Mouse (Mus musculus) CH12.LX (cell line): Measurements from ENCODE around the gene Nkg7. TPM values are rescaled to one million over a fixed set of nuclear protein-coding genes. Genes with fewer than 3 reads are reported as not detected.

Experiments
- DNase-seq: peaks from one replicate; pipeline ENCODE4 v3.0.0-alpha.2; 2013; ENCODE audit errors: extremely low read depth
- H3K27ac ChIP-seq: 2 replicates; pipeline ENCODE4 v1.5.1; 2012; ENCODE audit warnings: low read depth, mild to moderate bottlenecking, control low read depth, moderate library complexity; ENCODE audit not compliant: insufficient read depth
- H3K27me3 ChIP-seq: replicated peaks from 2 replicates; pipeline ENCODE3; 2012; ENCODE audit warnings: inconsistent platforms
- H3K36me3 ChIP-seq, 2 experiments: replicated peaks in 1 of 2; 2 replicates each; pipeline versions ENCODE3 to v1.6.1; 2012; ENCODE audit warnings: inconsistent platforms in 1 of 2, low read length in 1 of 2, mild to moderate bottlenecking in 1 of 2, mixed read lengths in 1 of 2, moderate library complexity in 1 of 2; ENCODE audit not compliant: control insufficient read depth in 1 of 2, insufficient read depth in 1 of 2
- H3K4me1 ChIP-seq, 2 experiments: 2 replicates each; pipeline ENCODE4 v1.6.1; 2012; ENCODE audit warnings: inconsistent platforms in 1 of 2, moderate library complexity in 1 of 2; ENCODE audit not compliant: insufficient read depth in 2 of 2, control insufficient read depth in 1 of 2
- H3K4me2 ChIP-seq: 2 replicates; pipeline ENCODE4 v1.6.1; 2012; ENCODE audit warnings: low read depth, mild to moderate bottlenecking, control low read depth; ENCODE audit not compliant: poor library complexity, insufficient read depth, severe bottlenecking
- H3K4me3 ChIP-seq, 3 experiments: fragments of 150-350 bp in 1 of 3; sonication (generic) in 1 of 3; replicated peaks in 1 of 3; 2 replicates each; pipeline versions ENCODE3 to v1.5.1; 2011 to 2012; ENCODE audit warnings: low read depth in 2 of 3, low read length in 2 of 3, mild to moderate bottlenecking in 2 of 3, moderate library complexity in 2 of 3, control low read depth in 1 of 3, improper control_type of control experiment in 1 of 3, inconsistent platforms in 1 of 3, mixed read lengths in 1 of 3; ENCODE audit not compliant: poor library complexity in 1 of 3
- H3K79me2 ChIP-seq: replicated peaks from 2 replicates; pipeline ENCODE4 v1.6.1; 2012; ENCODE audit warnings: mild to moderate bottlenecking, moderate library complexity; ENCODE audit not compliant: control insufficient read depth, poor library complexity, insufficient read depth, severe bottlenecking; ENCODE audit errors: extremely low read depth
- H3K9ac ChIP-seq: 2 replicates; pipeline ENCODE4 v1.6.1; 2012; ENCODE audit warnings: low read depth, mild to moderate bottlenecking, control low read depth, moderate library complexity; ENCODE audit not compliant: insufficient read depth
- H3K9me3 ChIP-seq: replicated peaks from 2 replicates; pipeline ENCODE3; 2012; ENCODE audit warnings: low read length, inconsistent platforms, mixed read lengths
- BHLHE40 ChIP-seq: IDR thresholded peaks from 2 replicates; pipeline ENCODE4 v1.6.1; 2011; ENCODE audit warnings: mild to moderate bottlenecking, low read depth, low read length, improper control_type of control experiment
- CHD2 ChIP-seq: IDR thresholded peaks from 2 replicates; pipeline ENCODE4 v1.6.1; 2011; ENCODE audit warnings: low read length, improper control_type of control experiment
- E2F4 ChIP-seq: IDR thresholded peaks from 2 replicates; pipeline ENCODE4 v1.6.1; 2011; ENCODE audit warnings: low read depth, low read length, improper control_type of control experiment; ENCODE audit not compliant: insufficient replicate concordance
- EP300 ChIP-seq: IDR thresholded peaks from 2 replicates; pipeline ENCODE4 v1.6.1; 2011; ENCODE audit warnings: low read length, improper control_type of control experiment
- ETS1 ChIP-seq: conservative IDR thresholded peaks from 2 replicates; pipeline ENCODE4 v1.6.1; 2012; ENCODE audit warnings: low read depth, mild to moderate bottlenecking, inconsistent platforms, low read length, improper control_type of control experiment, moderate library complexity
- GABPA ChIP-seq: IDR thresholded peaks from 2 replicates; pipeline ENCODE4 v1.6.1; 2012; ENCODE audit warnings: low read depth, low read length, improper control_type of control experiment, inconsistent platforms; ENCODE audit not compliant: insufficient replicate concordance
- HCFC1 ChIP-seq: IDR thresholded peaks from 2 replicates; pipeline ENCODE4 v1.6.1; 2012; ENCODE audit warnings: low read depth, mild to moderate bottlenecking, inconsistent platforms, low read length, improper control_type of control experiment
- IRF4 ChIP-seq: IDR thresholded peaks from 2 replicates; pipeline ENCODE4 v1.6.1; 2014; ENCODE audit warnings: low read depth, mild to moderate bottlenecking, inconsistent platforms, low read length, improper control_type of control experiment
- MAFK ChIP-seq: IDR thresholded peaks from 2 replicates; pipeline ENCODE4 v1.6.1; 2011; ENCODE audit warnings: low read length, improper control_type of control experiment; ENCODE audit not compliant: insufficient replicate concordance
- MAX ChIP-seq: IDR thresholded peaks from 2 replicates; pipeline ENCODE4 v1.6.1; 2011; ENCODE audit warnings: low read length, improper control_type of control experiment
- MAZ ChIP-seq: IDR thresholded peaks from 2 replicates; pipeline ENCODE4 v1.6.1; 2012; ENCODE audit warnings: low read depth, mild to moderate bottlenecking, inconsistent platforms, low read length, improper control_type of control experiment, moderate library complexity
- MEF2A ChIP-seq: IDR thresholded peaks from 2 replicates; pipeline ENCODE4 v1.6.1; 2014; ENCODE audit warnings: low read depth, mild to moderate bottlenecking, inconsistent platforms, low read length, improper control_type of control experiment, borderline replicate concordance
- MYC ChIP-seq: IDR thresholded peaks from 2 replicates; pipeline ENCODE4 v1.6.1; 2011; ENCODE audit warnings: low read depth, mild to moderate bottlenecking, improper control_type of control experiment, low read length
- NELFE ChIP-seq: IDR thresholded peaks from 2 replicates; pipeline ENCODE4 v1.6.1; 2011; ENCODE audit warnings: low read depth, low read length, improper control_type of control experiment
- NRF1 ChIP-seq: IDR thresholded peaks from 2 replicates; pipeline ENCODE4 v1.6.1; 2014; ENCODE audit warnings: low read depth, mild to moderate bottlenecking, inconsistent platforms, low read length, improper control_type of control experiment, moderate library complexity
- POLR2A ChIP-seq: IDR thresholded peaks from 2 replicates; pipeline ENCODE4 v1.6.1; 2011; ENCODE audit warnings: low read depth, mild to moderate bottlenecking, improper control_type of control experiment, low read length
- RCOR1 ChIP-seq: conservative IDR thresholded peaks from 2 replicates; pipeline ENCODE4 v1.6.1; 2012; ENCODE audit warnings: low read depth, mild to moderate bottlenecking, inconsistent platforms, low read length, improper control_type of control experiment
- SIN3A ChIP-seq: IDR thresholded peaks from 2 replicates; pipeline ENCODE4 v1.6.1; 2012; ENCODE audit warnings: low read length, improper control_type of control experiment, inconsistent platforms
- TCF12 ChIP-seq: IDR thresholded peaks from 2 replicates; pipeline ENCODE4 v1.6.1; 2014; ENCODE audit warnings: low read depth, mild to moderate bottlenecking, inconsistent platforms, low read length, improper control_type of control experiment
- UBTF ChIP-seq: IDR thresholded peaks from 2 replicates; pipeline ENCODE4 v1.6.1; 2012; ENCODE audit warnings: low read depth, mild to moderate bottlenecking, inconsistent platforms, low read length, improper control_type of control experiment, moderate library complexity
- USF1 ChIP-seq: IDR thresholded peaks from 2 replicates; pipeline ENCODE4 v1.6.1; 2014; ENCODE audit warnings: low read depth, mild to moderate bottlenecking, inconsistent platforms, low read length, improper control_type of control experiment
- USF2 ChIP-seq: conservative IDR thresholded peaks from 2 replicates; pipeline ENCODE4 v1.6.1; 2011; ENCODE audit warnings: low read depth, low read length, improper control_type of control experiment
- ZMIZ1 ChIP-seq: IDR thresholded peaks from 2 replicates; pipeline ENCODE4 v1.6.1; 2012; ENCODE audit warnings: low read depth, mild to moderate bottlenecking, inconsistent platforms, low read length, improper control_type of control experiment
- ZNF384 ChIP-seq: IDR thresholded peaks from 2 replicates; pipeline ENCODE4 v1.6.1; 2012; ENCODE audit warnings: low read depth, low read length, improper control_type of control experiment, inconsistent platforms
- dilution Hi-C: fragments of 300-500 bp; cut with MboI; formaldehyde crosslinking; loops from 2 replicates; pipeline ENCODE4 v1.14.3; 2020; ENCODE audit warnings: low sequenced_read_pairs; ENCODE audit not compliant: extremely low pct_unique_long_range_greater_than_20kb, extremely low pct_ligation_motif_present
- in situ Hi-C: fragments of 300-500 bp; cut with MboI; formaldehyde crosslinking; loops from 3 replicates; pipeline ENCODE4 v1.14.3; 2019; ENCODE audit warnings: low sequenced_read_pairs, low pct_ligation_motif_present, low pct_unique_long_range_greater_than_20kb, mixed read lengths
- polyA plus RNA-seq: library from polyadenylated mRNA; unstranded; fragments of >175 nt; gene quantifications from 2 replicates; pipeline ENCODE4 v1.2.1, GENCODE M21; 2012; ENCODE audit warnings: low read depth; ENCODE audit not compliant: insufficient read length
- total RNA-seq, 2 experiments: library from RNA; depleted of rRNA; stranded (reverse); fragments of 300-350 nt in 1 of 2; fragments of >200 nt in 1 of 2; gene quantifications; 2 replicates each; pipeline ENCODE4 v1.2.3; 2012 to 2014

Gene Nkg7
- total and polyA plus RNA-seq, 3 experiments = not detected

DNA sequence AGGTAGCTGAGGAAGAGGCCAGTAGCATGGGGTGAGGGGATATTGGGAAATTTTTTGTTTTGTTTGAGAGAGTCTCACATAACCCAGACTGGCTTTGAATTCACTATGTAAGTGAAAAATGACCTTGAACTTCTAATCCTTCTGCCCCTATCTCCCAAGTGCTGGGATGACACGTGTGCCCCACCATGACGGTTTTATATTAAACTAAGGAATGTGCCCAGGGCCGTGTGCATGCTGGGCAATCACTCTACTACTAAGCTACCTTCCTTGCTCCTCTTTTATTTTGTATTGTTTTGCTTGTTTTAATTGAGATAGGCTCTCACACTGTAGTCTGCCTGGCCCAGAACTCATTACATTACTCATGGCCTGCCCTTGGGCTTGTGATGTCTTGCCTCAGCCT, 4.2 kb downstream of the Nkg7 start:
- H3K79me2 ChIP-seq = no peaks in the 10 kb centered on the region
- dilution Hi-C loops (no loop called here), in situ Hi-C loops (no loop called here)
- no peak overlapping the region for H3K27ac ChIP-seq
- no peak overlapping the region for H3K4me3 ChIP-seq
- H3K9me3 ChIP-seq = no peaks in the 10 kb centered on the region
- no peaks in the 10 kb centered on the region for H3K36me3 ChIP-seq
- no peak for DNase-seq
- no peaks in the 10 kb centered on the region for H3K27me3 ChIP-seq
- peaks cover 11 to 38% of the 10 kb centered on the region in 2 experiments for H3K4me1 ChIP-seq
- no peak overlapping the region for H3K9ac ChIP-seq
- no peak for TF ChIP-seq E2F4
- TF ChIP-seq USF1 = no peak
- no peak for TF ChIP-seq NRF1
- no peak for TF ChIP-seq NELFE
- TF ChIP-seq MYC = no peak
- TF ChIP-seq MAX = no peak
- H3K4me2 ChIP-seq = no peak overlapping the region

DNA sequence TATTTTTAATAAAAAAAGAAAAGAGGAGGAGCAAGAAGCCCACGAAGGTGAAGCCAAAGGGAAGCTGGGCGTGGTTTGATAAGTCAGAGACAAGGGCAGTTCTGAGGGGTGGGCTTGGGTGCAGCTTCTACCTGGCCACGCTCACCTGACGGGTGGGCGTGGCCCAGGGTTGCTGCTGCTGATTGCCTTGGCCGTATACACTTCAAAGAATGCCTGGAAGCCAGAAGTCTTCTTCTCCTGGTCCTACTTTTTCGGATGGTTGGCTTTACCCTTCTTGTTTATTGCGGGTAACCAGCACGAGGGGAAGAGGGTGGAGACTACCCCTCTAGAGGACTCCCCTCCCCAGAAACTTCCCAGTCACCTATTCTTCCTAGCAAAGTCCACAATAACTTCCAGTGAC, 5.8 kb downstream of the Nkg7 start:
- TF ChIP-seq USF1 = no peak
- Histone ChIP-seq H3K36me3 (peaks cover 0 to 7% of the 10 kb centered on the region in 2 experiments), H3K9me3 (no peaks in the 10 kb centered on the region), H3K9ac (no peak overlapping the region), H3K27me3 (no peaks in the 10 kb centered on the region), H3K4me1 (peaks cover 21 to 54% of the 10 kb centered on the region in 2 experiments), H3K79me2 (no peaks in the 10 kb centered on the region; the same call in 1 of the 2 replicates), H3K27ac (no peak overlapping the region), H3K4me3 (no peak overlapping the region), H3K4me2 (no peak overlapping the region)
- in situ Hi-C loops = no loop called here
- dilution Hi-C loops = no loop called here
- DNase-seq = no peak

DNA sequence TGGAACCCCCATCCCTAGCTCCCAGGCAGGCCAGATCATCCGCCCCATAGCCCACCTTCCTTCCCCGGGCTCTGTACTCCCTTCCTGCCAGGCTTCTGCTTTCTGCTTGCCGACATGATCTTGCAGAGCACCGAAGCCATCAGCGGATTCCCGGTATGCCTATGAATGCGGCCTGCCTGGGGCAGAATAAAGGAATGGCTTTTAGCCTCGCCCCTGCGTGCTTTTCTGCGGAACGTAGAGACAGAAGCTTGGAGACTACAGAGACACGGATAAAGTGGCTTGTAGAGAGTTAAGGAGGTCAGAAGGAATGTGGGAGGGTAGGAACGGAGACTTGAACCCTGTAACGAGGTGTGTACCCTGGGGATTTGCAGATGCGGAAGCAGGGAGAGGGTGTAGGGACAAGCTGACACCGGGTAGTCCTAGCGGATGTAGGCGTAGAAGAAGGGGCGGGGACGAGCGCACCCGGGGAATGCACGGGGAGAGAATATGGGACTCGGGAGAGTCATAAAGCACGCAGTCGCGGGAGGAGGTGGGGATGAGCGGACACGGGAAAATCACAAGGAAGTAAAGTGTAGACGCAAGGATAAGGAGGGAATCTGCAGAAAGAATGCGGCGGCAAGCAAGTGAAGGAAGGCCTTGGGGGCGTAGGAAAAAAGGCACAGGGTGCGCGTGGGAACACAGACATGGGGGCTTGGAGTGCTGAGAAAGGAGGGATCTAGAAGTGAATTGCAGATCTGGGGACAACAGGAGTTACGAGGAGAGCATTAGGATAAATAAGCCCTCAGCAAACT, 6.4 kb downstream of the Nkg7 start:
- Histone ChIP-seq H3K27me3 (no peaks in the 10 kb centered on the region), H3K9ac (peak overlapping the region; percentile 42), H3K36me3 (peaks cover 0 to 12% of the 10 kb centered on the region in 2 experiments), H3K9me3 (no peaks in the 10 kb centered on the region), H3K79me2 (no peaks in the 10 kb centered on the region; the same call in 1 of the 2 replicates), H3K4me2 (peak overlapping the region; percentile 73), H3K4me1 (peaks cover 19 to 56% of the 10 kb centered on the region in 2 experiments), H3K4me3 (peak overlapping the region; percentile 63 to 68 (median 65)), H3K27ac (peak overlapping the region; percentile 5; the same call in 1 of the 2 replicates)
- in situ Hi-C loops = no loop called here
- dilution Hi-C loops = no loop called here
- DNase-seq = peak; percentile 78
- TF ChIP-seq UBTF (no peak), MAFK (no peak), BHLHE40 (0 out of 2 replicates have a peak, but pooled peaks have one; percentile 4), CHD2 (no peak), ZMIZ1 (no peak), HCFC1 (peak; percentile 22; the same call in 1 of the 2 replicates), MAZ (no peak), TCF12 (0 out of 2 replicates have a peak, but pooled peaks have one; percentile 32), IRF4 (peak; percentile 51; the same call in 1 of the 2 replicates), GABPA (no peak), MAX (peak; percentile 25; the same call in 1 of the 2 replicates), E2F4 (no peak), MEF2A (no peak), SIN3A (no peak), ETS1 (peak; percentile 25; the same call in 1 of the 2 replicates), RCOR1 (no peak), NRF1 (no peak), ZNF384 (no peak), POLR2A (no peak; the same call in 1 of the 2 replicates), USF2 (no peak), EP300 (no peak)
